Mouse (Mus musculus): Measurements from ENCODE around the gene 3110082I17Rik.

The 3110082I17Rik gene

GRCm38 (mm10) chr5:139324691-139325394, 135.5 kb downstream of the 3110082I17Rik start:
- DNase-seq (ENCODE audit: low spot score): no peak

- no peak for DNase-seq (ENCODE audit: low spot score)
Measured at GRCm38 (mm10) chr5:139324045-139324491, 136.3 kb downstream of the 3110082I17Rik start.

- DNase-seq (ENCODE audit: low spot score): no peak
Measured at GRCm38 (mm10) chr5:139323260-139323924, 136.9 kb downstream of the 3110082I17Rik start.

GRCm38 (mm10) chr5:139321331-139321730, 139.0 kb downstream of the 3110082I17Rik start:
- DNase-seq (ENCODE audit: low spot score): no peak

GRCm38 (mm10) chr5:139320424-139320823, 139.9 kb downstream of the 3110082I17Rik start:
- no peak for DNase-seq (ENCODE audit: low spot score)

GRCm38 (mm10) chr5:139317751-139318504, 142.4 kb downstream of the 3110082I17Rik start:
- DNase-seq (ENCODE audit: low spot score): no peak

- no peak for DNase-seq (ENCODE audit: low spot score)
Measured at GRCm38 (mm10) chr5:139316982-139317675, 143.2 kb downstream of the 3110082I17Rik start.

- DNase-seq (ENCODE audit: low spot score): no peak
Measured at GRCm38 (mm10) chr5:139314941-139315642, 145.2 kb downstream of the 3110082I17Rik start.

- DNase-seq (ENCODE audit: low spot score): no peak
Measured at GRCm38 (mm10) chr5:139313536-139313935, 146.8 kb downstream of the 3110082I17Rik start.

GRCm38 (mm10) chr5:139311822-139312221, 148.5 kb downstream of the 3110082I17Rik start:
- DNase-seq (ENCODE audit: low spot score): no peak

GRCm38 (mm10) chr5:139310477-139310876, 149.8 kb downstream of the 3110082I17Rik start:
- no peak for DNase-seq (ENCODE audit: low spot score)

GRCm38 (mm10) chr5:139309946-139310345, 150.4 kb downstream of the 3110082I17Rik start:
- no peak for DNase-seq (ENCODE audit: low spot score)

Data from ovary, adult 18-20 months (tissue).